Mouse (Mus musculus): ENCODE measurements around the gene Sowahc. TPM values are rescaled to one million over a fixed set of nuclear protein-coding genes. Genes with fewer than 3 reads are reported as not detected.

The Sowahc gene
- total RNA-seq, 1 experiment: 7.9 TPM

DNA sequence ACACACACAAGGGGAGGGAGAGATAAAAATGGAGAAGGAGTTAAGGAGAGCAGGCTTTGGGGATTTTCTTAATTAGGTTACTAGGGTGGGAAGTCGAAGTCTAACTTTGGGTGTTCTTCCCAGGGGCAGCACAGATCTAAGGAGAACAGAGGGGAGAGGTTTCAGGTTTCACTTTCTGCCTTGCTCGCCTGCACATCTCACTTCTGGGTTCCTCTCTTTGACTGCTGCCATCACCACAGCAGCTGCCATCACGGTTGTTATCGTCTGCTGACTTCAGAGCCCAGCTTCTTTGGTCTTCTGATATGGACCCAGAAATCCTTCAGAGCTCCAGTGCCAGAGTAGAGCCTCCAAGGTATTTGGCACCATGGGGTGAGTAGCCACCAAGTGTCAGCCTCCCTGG, 46.4 kb downstream of the Sowahc start:
- no peak overlapping the region for H3K27ac ChIP-seq (ENCODE audit: insufficient read depth, low read depth, low read length, poor library complexity, severe bottlenecking)
- H3K9ac ChIP-seq (ENCODE audit: insufficient read depth, low read depth, low read length, poor library complexity, severe bottlenecking): no peak overlapping the region
- no peak overlapping the region for H3K4me3 ChIP-seq (ENCODE audit: insufficient read depth in 1 of 2, low read depth in 1 of 2, low read length in 2 of 2, poor library complexity in 1 of 2, severe bottlenecking in 1 of 2)
- H3K4me1 ChIP-seq (ENCODE audit: control insufficient read depth in 2 of 2, insufficient read depth in 2 of 2, low read length in 2 of 2, poor library complexity in 1 of 2): peaks cover 6 to 11% of the 10 kb centered on the region in 2 experiments
- no peaks in the 10 kb centered on the region for H3K9me3 ChIP-seq (ENCODE audit: control insufficient read depth, insufficient read depth, low read depth, low read length)
- in situ Hi-C loops (cut with MboI; ENCODE audit: low sequenced_read_pairs in 2 of 2, unreplicated experiment in 2 of 2): no loop called here
- TF ChIP-seq HCFC1 (IDR thresholded peaks at IDR 0.05; ENCODE audit: borderline replicate concordance, insufficient read depth, low read length): no peak
- H3K36me3 ChIP-seq (ENCODE audit: control insufficient read depth, insufficient read depth, low read length, poor library complexity, severe bottlenecking): no peaks in the 10 kb centered on the region
- DNase-seq (ENCODE audit: low read depth, low spot score): no peak

DNA sequence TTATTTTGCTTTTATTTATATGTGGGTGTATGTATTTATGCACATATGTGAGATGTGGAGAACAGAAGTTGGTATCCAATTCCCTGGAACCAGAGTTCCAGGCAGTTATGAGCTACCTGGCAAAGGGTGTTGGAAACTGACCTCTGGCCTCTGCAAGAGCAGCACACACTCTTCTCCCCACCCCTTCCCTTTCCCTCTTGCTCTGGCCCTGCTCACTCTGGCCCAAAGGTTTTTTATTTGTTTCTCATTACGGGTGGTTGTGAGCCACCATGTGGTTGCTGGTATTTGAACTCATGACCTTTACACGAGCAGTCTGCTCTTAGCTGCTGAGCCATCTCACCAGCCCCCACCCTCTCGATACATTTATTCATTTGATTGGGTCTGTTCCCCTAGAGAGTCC, 47.0 kb downstream of the Sowahc start:
- in situ Hi-C loops (cut with MboI; ENCODE audit: low sequenced_read_pairs in 2 of 2, unreplicated experiment in 2 of 2): no loop called here
- H3K9ac ChIP-seq (ENCODE audit: insufficient read depth, low read depth, low read length, poor library complexity, severe bottlenecking): no peak overlapping the region
- no peaks in the 10 kb centered on the region for H3K9me3 ChIP-seq (ENCODE audit: control insufficient read depth, insufficient read depth, low read depth, low read length)
- H3K36me3 ChIP-seq (ENCODE audit: control insufficient read depth, insufficient read depth, low read length, poor library complexity, severe bottlenecking): no peaks in the 10 kb centered on the region
- H3K4me1 ChIP-seq (ENCODE audit: control insufficient read depth in 2 of 2, insufficient read depth in 2 of 2, low read length in 2 of 2, poor library complexity in 1 of 2): peaks cover 6 to 11% of the 10 kb centered on the region in 2 experiments
- no peak overlapping the region for H3K27ac ChIP-seq (ENCODE audit: insufficient read depth, low read depth, low read length, poor library complexity, severe bottlenecking)
- TF ChIP-seq ZC3H11A (IDR thresholded peaks at IDR 0.05; ENCODE audit: borderline replicate concordance, low read depth, low read length) (no peak), HCFC1 (IDR thresholded peaks at IDR 0.05; ENCODE audit: borderline replicate concordance, insufficient read depth, low read length) (no peak), CHD2 (IDR thresholded peaks at IDR 0.05; ENCODE audit: low read depth, low read length) (no peak)
- DNase-seq (ENCODE audit: low read depth, low spot score): no peak
- no peak overlapping the region for H3K4me3 ChIP-seq (ENCODE audit: insufficient read depth in 1 of 2, low read depth in 1 of 2, low read length in 2 of 2, poor library complexity in 1 of 2, severe bottlenecking in 1 of 2)

DNA sequence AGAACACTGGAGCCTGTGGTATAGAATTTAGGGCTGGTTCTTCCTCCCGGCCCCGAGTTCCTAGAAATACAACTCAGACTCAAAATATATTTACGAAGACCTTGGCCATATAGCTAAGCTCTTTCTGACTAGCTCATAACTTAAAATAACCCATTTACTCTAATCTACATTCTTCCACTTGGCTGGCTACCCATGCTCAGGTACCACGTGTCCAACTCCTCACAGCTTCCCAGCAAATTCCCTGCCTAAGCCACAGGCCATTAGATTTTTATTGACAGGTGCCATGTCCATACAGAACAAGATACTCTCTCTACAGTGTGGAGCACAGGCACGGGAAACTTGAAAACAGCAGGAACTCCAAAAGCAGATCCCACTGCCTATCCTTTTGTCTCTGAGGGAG, 54.0 kb downstream of the Sowahc start:
- Histone ChIP-seq H3K9me3 (ENCODE audit: control insufficient read depth, insufficient read depth, low read depth, low read length) (no peaks in the 10 kb centered on the region), H3K27ac (ENCODE audit: insufficient read depth, low read depth, low read length, poor library complexity, severe bottlenecking) (no peak overlapping the region), H3K4me1 (ENCODE audit: control insufficient read depth in 2 of 2, insufficient read depth in 2 of 2, low read length in 2 of 2, poor library complexity in 1 of 2) (no peaks in the 10 kb centered on the region), H3K36me3 (ENCODE audit: control insufficient read depth, insufficient read depth, low read length, poor library complexity, severe bottlenecking) (no peaks in the 10 kb centered on the region), H3K9ac (ENCODE audit: insufficient read depth, low read depth, low read length, poor library complexity, severe bottlenecking) (no peak overlapping the region), H3K4me3 (ENCODE audit: insufficient read depth in 1 of 2, low read depth in 1 of 2, low read length in 2 of 2, poor library complexity in 1 of 2, severe bottlenecking in 1 of 2) (no peak overlapping the region)
- in situ Hi-C loops (cut with MboI; ENCODE audit: low sequenced_read_pairs in 2 of 2, unreplicated experiment in 2 of 2): loop anchor here in 1 of 2 experiments (25.0 kb wide), 1 partner anchor 463 kb away; the partner anchor contains the start of gene Sh3rf3
- no peak for TF ChIP-seq ZC3H11A (IDR thresholded peaks at IDR 0.05; ENCODE audit: borderline replicate concordance, low read depth, low read length)
- TF ChIP-seq ZNF384 (IDR thresholded peaks at IDR 0.05; ENCODE audit: low read depth, low read length): no peak
- TF ChIP-seq MAFK (IDR thresholded peaks at IDR 0.05; ENCODE audit: insufficient read depth, low read depth, low read length): no peak
- DNase-seq (ENCODE audit: low read depth, low spot score): no peak

Other genes with a start within 250 kb of the Sowahc start
- gene Sept10, start 106 bp upstream of the Sowahc start, total RNA-seq (2012; rRNA removed): 15.1 and 16.8 TPM in 2 replicates
- gene P4ha1, start 101.3 kb downstream of the Sowahc start, total RNA-seq (2012; rRNA removed): 73.4 and 104 TPM in 2 replicates
- gene Gm10273, start 173.7 kb downstream of the Sowahc start, total RNA-seq (2012; rRNA removed): 25.8 and 26.8 TPM in 2 replicates
- gene Pla2g12b, start 181.7 kb downstream of the Sowahc start, total RNA-seq (2012; rRNA removed): 0.69 and 2.1 TPM in 2 replicates
- gene Oit3, start 219.8 kb downstream of the Sowahc start, total RNA-seq (2012; rRNA removed): 0.05 TPM in 1 of 2 replicates, not detected in the other

Data from ES-E14 (cell line).